Mouse (Mus musculus) effector memory CD4-positive, alpha-beta T cell, adult 5 months (primary cell): Measurements from ENCODE around the gene Fbxl16. TPM values are rescaled to one million over a fixed set of nuclear protein-coding genes. Genes with fewer than 3 reads are reported as not detected.

Experiments used
- polyA plus RNA-seq: library from polyadenylated mRNA; unstranded; fragments of 100-300 nt; shearing (Covaris generic); gene quantifications from one replicate; pipeline ENCODE4 v1.2.1, GENCODE M21; 2017

Gene Fbxl16
- not detected for polyA plus RNA-seq

GRCm38 (mm10) chr17:25808789-25809605, at the start of gene Fbxl16:
Fbxl16 (plus strand) TSS chr17:25809085.

GRCm38 (mm10) chr17:25773549-25774120, 35.2 kb upstream of the Fbxl16 start, which contains the start of gene Narfl:
Narfl (plus strand) TSS chr17:25773776.

GRCm38 (mm10) chr17:25785281-25785745, 23.6 kb upstream of the Fbxl16 start, which contains the start of gene Haghl:
Haghl (minus strand) TSS chr17:25785673.

GRCm38 (mm10) chr17:25786280-25786679, 22.6 kb upstream of the Fbxl16 start, which contains the start of gene Ccdc78:
Ccdc78 (plus strand) TSS chr17:25786580.

GRCm38 (mm10) chr17:25792615-25793014, 16.3 kb upstream of the Fbxl16 start, which contains the start of gene Fam173a:
Fam173a (minus strand) TSS chr17:25792901.

GRCm38 (mm10) chr17:25795609-25796092, 13.2 kb upstream of the Fbxl16 start, which contains the start of gene AC134908.4:
AC134908.4 (minus strand) TSS chr17:25795659.

GRCm38 (mm10) chr17:25796951-25797369, 11.9 kb upstream of the Fbxl16 start, which contains the start of gene Metrn:
Metrn (minus strand) TSS chr17:25797136.

GRCm38 (mm10) chr17:25823452-25823851, 14.6 kb downstream of the Fbxl16 start, which contains the start of gene Wdr24:
Wdr24 (plus strand) TSS chr17:25823627.

GRCm38 (mm10) chr17:25828712-25829557, 20.1 kb downstream of the Fbxl16 start, which contains the start of gene Jmjd8:
Jmjd8 (plus strand) TSS chr17:25828867.

GRCm38 (mm10) chr17:25833291-25833663, 24.4 kb downstream of the Fbxl16 start, which contains the start of gene Stub1:
Stub1 (minus strand) TSS chr17:25833404.

GRCm38 (mm10) chr17:25837076-25837410, 28.2 kb downstream of the Fbxl16 start, which contains the start of gene Rhbdl1:
Rhbdl1 (minus strand) TSS chr17:25837295.

GRCm38 (mm10) chr17:25841117-25841880, 32.4 kb downstream of the Fbxl16 start, which contains the start of gene Gm20683:
Gm20683 (minus strand) TSS chr17:25841763.

GRCm38 (mm10) chr17:25844396-25844901, 35.6 kb downstream of the Fbxl16 start, which contains the start of gene Rhot2:
Rhot2 (minus strand) TSS chr17:25844851.

GRCm38 (mm10) chr17:25860832-25861703, 52.2 kb downstream of the Fbxl16 start, which contains the start of gene Wdr90:
Wdr90 (minus strand) TSS chr17:25861501.

GRCm38 (mm10) chr17:25868601-25869191, 59.8 kb downstream of the Fbxl16 start, which contains the start of gene Mcrip2:
Mcrip2 (minus strand) TSS chr17:25868764.

